Mouse (Mus musculus) C2C12 (cell line): ENCODE data around the gene Nop53.

Experiments used
- CTCF ChIP-seq: IDR thresholded peaks from one replicate; pipeline ENCODE4 v1.5.1; 2011; ENCODE audit not compliant: control insufficient read depth, insufficient read depth, insufficient read length
- USF1 ChIP-seq: IDR thresholded peaks from one replicate; pipeline ENCODE4 v1.6.1; 2011; ENCODE audit warnings: low read depth, mild to moderate bottlenecking, control low read depth, moderate library complexity

GRCm38 (mm10) chr7:15894251-15894650 lies 51.6 kb downstream of the Nop53 start:
- TF ChIP-seq USF1 (no peak), CTCF (no peak)
